Mouse (Mus musculus) embryonic fibroblast, embryonic 13.5 days (primary cell): Measurements from ENCODE around the gene Tnfrsf13c.

Experiments
- CTCF ChIP-seq: IDR thresholded peaks from 2 replicates; pipeline ENCODE4 v1.5.1; 2011; ENCODE audit warnings: mild to moderate bottlenecking, control low read depth, low read length, moderate library complexity, borderline replicate concordance; ENCODE audit not compliant: insufficient read depth
- POLR2A ChIP-seq: IDR thresholded peaks from 2 replicates; pipeline ENCODE4 v1.6.1; 2011; ENCODE audit warnings: low read depth, mild to moderate bottlenecking, control low read depth, low read length, moderate library complexity

GRCm38 (mm10) chr15:82230098-82230611 lies 6.0 kb upstream of the Tnfrsf13c start:
- TF ChIP-seq CTCF = no peak
- no peak for TF ChIP-seq POLR2A
